Mouse (Mus musculus) spleen, adult 2 months (tissue): ENCODE measurements at regions not wholly inside any gene's neighbourhood (a gene's known extent, or its start where the extent isn't known, plus 50 kb on each side); places are given as distances from the start of the nearest gene placed in this dataset.

Experiments used
- CTCF ChIP-seq: fragments of 200-500 bp; IDR thresholded peaks from 2 replicates; pipeline ENCODE4 v1.5.1; 2011; ENCODE audit warnings: mild to moderate bottlenecking, inconsistent platforms; ENCODE audit not compliant: insufficient read depth, insufficient read length, insufficient replicate concordance; ENCODE audit errors: extremely low read depth
- POLR2A ChIP-seq: fragments of 200-500 bp; IDR thresholded peaks from 2 replicates; pipeline ENCODE4 v1.6.1; 2011; ENCODE audit warnings: low read depth, low read length, inconsistent platforms

- TF ChIP-seq CTCF: no peak
- TF ChIP-seq POLR2A: no peak
Measured at GRCm38 (mm10) chr9:32933237-32934071, 297.4 kb downstream of the Ets1 start.
